Mouse (Mus musculus) lung, postnatal 0 days (tissue): ENCODE results near the gene Trim43a. TPM values are rescaled to one million over a fixed set of nuclear protein-coding genes. Genes with fewer than 3 reads are reported as not detected.
"Not testable (repeated sequence)": the region's sequence is repeated elsewhere in the genome, so short reads cannot be mapped to it uniquely, and the experiment has no call there.

ENCODE experiments used
- ATAC-seq: fragments of 200-750 bp; cut with Nextera tagmentation; 2 replicates; pipeline ENCODE4 v1.8.0; 2017; ENCODE audit warnings: moderate library complexity
- DNase-seq: peaks from one replicate; pipeline ENCODE4 v3.0.0-alpha.2; 2016; ENCODE audit warnings: low spot score
- H3K27ac ChIP-seq: fragments of 300-500 bp; sonication (generic); 2 replicates; pipeline ENCODE4 v1.5.1; 2014; ENCODE audit warnings: antibody characterized with exemption, mild to moderate bottlenecking, low read length, mixed read lengths
- H3K27me3 ChIP-seq: fragments of 300-500 bp; sonication (generic); replicated peaks from 2 replicates; pipeline ENCODE4 v1.6.1; 2014; ENCODE audit warnings: low read length, mixed read lengths; ENCODE audit not compliant: insufficient read depth
- H3K36me3 ChIP-seq: fragments of 300-500 bp; sonication (generic); 2 replicates; pipeline ENCODE4 v1.6.1; 2014; ENCODE audit warnings: low read length, mixed read lengths; ENCODE audit not compliant: insufficient read depth
- H3K4me1 ChIP-seq: fragments of 300-500 bp; sonication (generic); 2 replicates; pipeline ENCODE4 v1.6.1; 2014; ENCODE audit warnings: antibody characterized with exemption, low read depth, low read length, mixed read lengths; ENCODE audit not compliant: insufficient read depth
- H3K4me2 ChIP-seq: fragments of 300-500 bp; sonication (generic); replicated peaks from 2 replicates; pipeline ENCODE4 v1.6.1; 2014; ENCODE audit warnings: low read depth, mild to moderate bottlenecking, low read length, moderate library complexity, mixed read lengths
- H3K4me3 ChIP-seq: fragments of 300-500 bp; sonication (generic); 2 replicates; pipeline ENCODE4 v1.5.1; 2014; ENCODE audit warnings: low read depth, low read length
- H3K9ac ChIP-seq: fragments of 300-500 bp; sonication (generic); replicated peaks from 2 replicates; pipeline ENCODE4 v1.6.1; 2014; ENCODE audit warnings: low read depth, mild to moderate bottlenecking
- H3K9me3 ChIP-seq: fragments of 300-500 bp; sonication (generic); 2 replicates; pipeline ENCODE4 v1.6.1; 2016; ENCODE audit warnings: low read length, mixed read lengths
- WGBS: fragments of 180-500 bp; shearing (Covaris S2); extraction: QIAGEN DNeasy Blood & Tissue Kit; methylation state at CpG from one replicate; pipeline ENCODE4 v1.1.7; 2014; 5-methylcytosine and 5-hydroxymethylcytosine counted together
- polyA plus RNA-seq: library from polyadenylated mRNA; unstranded; fragments of >200 nt; fragmentation: Nextera tagmentation; extraction: Ambion mirVana; gene quantifications from 2 replicates; pipeline ENCODE4 v1.2.1, GENCODE M21; 2015

Gene Trim43a
- polyA plus RNA-seq, 1 experiment from 2014 or later: not detected

DNA sequence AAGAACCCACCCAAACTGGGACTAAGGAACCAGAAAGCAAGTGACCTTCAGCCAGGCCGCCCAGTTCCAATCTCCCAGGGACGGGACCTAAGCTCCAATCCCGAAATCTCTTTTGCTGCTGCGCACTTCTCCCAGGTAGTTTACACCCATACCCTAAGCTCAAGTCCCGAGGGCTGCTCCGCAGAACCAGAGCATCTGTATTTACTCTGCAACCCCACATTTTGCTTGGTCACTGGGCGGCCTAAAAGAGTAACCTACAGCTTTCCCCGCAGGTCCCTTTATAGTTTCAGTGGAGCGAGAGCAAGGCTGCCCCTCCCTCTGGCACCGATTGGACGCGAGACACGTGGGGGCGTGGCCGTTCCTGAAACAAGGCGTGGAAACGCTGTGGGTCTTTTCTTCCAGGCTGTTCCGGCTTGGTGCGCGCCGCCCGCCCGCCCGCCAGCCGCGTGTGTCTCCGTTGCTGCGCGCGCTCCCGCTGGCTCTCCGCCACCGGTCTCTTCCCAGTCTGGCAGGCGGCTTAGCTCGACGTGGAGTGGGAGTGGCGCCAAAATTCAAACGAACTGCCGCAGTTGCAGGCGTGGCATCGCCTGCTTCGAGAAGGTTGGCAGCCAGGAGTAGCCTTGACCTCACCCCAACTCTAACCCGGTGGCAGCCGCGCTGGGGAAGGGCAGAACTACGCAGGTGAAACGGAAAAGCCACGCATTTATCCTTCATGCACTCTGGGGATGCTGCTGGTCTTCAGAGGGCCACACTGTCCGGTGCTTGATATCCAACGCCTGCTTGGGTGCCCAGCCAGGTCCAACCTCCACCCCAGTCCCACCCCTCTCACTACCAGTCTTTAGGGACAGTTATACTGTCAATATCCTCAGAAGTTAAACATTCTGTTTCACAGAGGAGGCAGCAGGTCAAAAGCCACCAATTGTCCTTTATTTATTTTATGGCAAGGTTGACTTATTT, 18.8 kb downstream of the Trim43a start:
- H3K4me1 ChIP-seq, H3K9ac ChIP-seq, H3K27ac ChIP-seq, H3K9me3 ChIP-seq, H3K36me3 ChIP-seq, H3K27me3 ChIP-seq: not testable (repeated sequence)
- H3K4me2 ChIP-seq: peak overlapping the region; percentile 47
- H3K4me3 ChIP-seq: peak overlapping the region; percentile 14
- ATAC-seq (peak; percentile 99), DNase-seq (peak; percentile 94)
- 3% methylated on average over 46 of the region's 50 CpGs for WGBS

DNA sequence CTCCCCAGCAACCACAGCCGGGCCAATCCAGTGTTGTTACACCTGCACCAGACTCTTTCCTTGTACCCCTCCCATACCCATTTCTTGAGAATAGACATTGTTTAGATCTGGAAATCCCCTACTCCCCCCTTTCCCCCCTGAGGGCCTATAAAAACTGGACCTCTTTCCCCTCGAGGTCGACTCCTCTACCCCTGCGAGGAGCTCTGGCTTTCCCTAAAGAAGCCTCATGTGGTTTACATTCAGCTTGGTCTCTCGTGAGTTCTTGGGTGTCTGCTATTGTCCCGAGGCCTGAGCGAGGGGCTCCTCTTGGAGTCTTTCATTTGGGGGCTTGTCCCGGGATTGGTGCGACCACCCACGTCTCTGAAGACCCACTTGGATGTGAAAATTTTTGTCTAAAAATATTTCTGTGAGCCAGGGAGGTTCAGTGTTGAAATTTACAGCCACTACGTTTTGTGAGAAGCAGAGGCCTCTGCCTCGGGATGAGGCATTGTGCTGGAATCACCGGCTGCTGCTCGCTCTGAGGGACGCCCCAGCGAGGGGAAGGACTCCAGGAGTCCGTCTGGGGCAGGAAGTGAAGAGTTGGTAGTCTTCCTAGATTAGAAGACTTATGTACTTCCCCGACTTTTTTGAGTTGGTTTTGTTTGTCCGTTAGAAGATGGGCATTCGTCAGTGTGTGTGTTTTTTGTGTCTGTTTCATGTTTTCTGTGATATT, 45.3 kb downstream of the Trim43a start:
- H3K4me2 ChIP-seq, H3K4me3 ChIP-seq, H3K4me1 ChIP-seq, ATAC-seq, H3K9ac ChIP-seq, H3K9me3 ChIP-seq, DNase-seq, H3K27me3 ChIP-seq, H3K27ac ChIP-seq, H3K36me3 ChIP-seq: not testable (repeated sequence)
- WGBS: 72% methylated on average over 12 of the region's 20 CpGs

DNA sequence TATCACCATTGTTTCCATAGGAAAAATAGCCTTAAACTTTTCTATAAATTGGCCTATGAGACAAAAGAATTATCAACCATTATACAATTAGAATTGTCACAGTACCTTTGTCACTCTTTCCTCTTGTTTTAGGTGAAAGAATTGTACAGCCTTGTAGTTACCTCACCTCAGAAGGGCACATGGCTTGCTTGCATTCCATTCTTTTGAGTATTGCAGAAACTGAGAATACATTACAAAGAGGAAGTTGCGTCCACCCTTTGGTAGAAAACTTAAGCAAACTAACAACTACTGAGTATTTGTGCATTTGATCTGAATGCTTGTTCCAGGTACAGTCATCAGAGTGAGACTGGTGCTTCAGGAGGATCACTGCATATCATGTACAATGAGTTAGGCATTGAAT, 57.4 kb downstream of the Trim43a start:
- ATAC-seq, H3K4me2 ChIP-seq, H3K4me1 ChIP-seq, H3K27me3 ChIP-seq, H3K9me3 ChIP-seq, H3K27ac ChIP-seq, H3K4me3 ChIP-seq, H3K36me3 ChIP-seq, H3K9ac ChIP-seq: not testable (repeated sequence)
- peak; percentile 4 for DNase-seq
- 67% methylated on average over 1 of the region's 1 CpGs for WGBS

Other genes with a start within 250 kb of the Trim43a start
- 20.3 and 23.3 TPM in 2 replicates for gene Snx14, start 141.9 kb upstream of the Trim43a start, polyA plus RNA-seq
- not detected in 2 replicates for gene Gm20537, start 124.3 kb upstream of the Trim43a start, polyA plus RNA-seq
- gene Syncrip, start 98.3 kb upstream of the Trim43a start, polyA plus RNA-seq: 36.0 and 38.8 TPM in 2 replicates
- 10.5 and 11.5 TPM in 2 replicates for gene Zfp949, start 32.9 kb upstream of the Trim43a start, polyA plus RNA-seq
- gene Mthfsl, start 139.4 kb downstream of the Trim43a start, polyA plus RNA-seq: 52.5 and 58.2 TPM in 2 replicates
- 18.0 and 18.2 TPM in 2 replicates for gene Bcl2a1d, start 151.0 kb downstream of the Trim43a start, polyA plus RNA-seq